Mouse (Mus musculus) hindbrain, embryonic 13.5 days (tissue): Measurements from ENCODE around the gene Olfr57. TPM values are rescaled to one million over a fixed set of nuclear protein-coding genes. Genes with fewer than 3 reads are reported as not detected.
"Not testable (repeated sequence)": the region's sequence is repeated elsewhere in the genome, so short reads cannot be mapped to it uniquely, and the experiment has no call there.

Source experiments
- ATAC-seq: fragments of 200-750 bp; cut with Nextera tagmentation; 2 replicates; pipeline ENCODE4 v1.8.0; 2017; ENCODE audit warnings: moderate TSS enrichment; ENCODE audit not compliant: low FRiP score
- H3K27ac ChIP-seq: fragments of 300-500 bp; sonication (generic); 2 replicates; pipeline ENCODE4 v1.5.1; 2015; ENCODE audit warnings: inconsistent platforms, mild to moderate bottlenecking, moderate library complexity
- H3K27me3 ChIP-seq: fragments of 300-500 bp; sonication (generic); 2 replicates; pipeline ENCODE4 v1.6.1; 2015; ENCODE audit warnings: mild to moderate bottlenecking, inconsistent platforms
- H3K36me3 ChIP-seq: fragments of 300-500 bp; sonication (generic); 2 replicates; pipeline ENCODE4 v1.6.1; 2015; ENCODE audit warnings: mild to moderate bottlenecking, inconsistent platforms
- H3K4me1 ChIP-seq: fragments of 300-500 bp; sonication (generic); replicated peaks from 2 replicates; pipeline ENCODE4 v1.6.1; 2015; ENCODE audit warnings: inconsistent platforms
- H3K4me2 ChIP-seq: fragments of 300-500 bp; sonication (generic); 2 replicates; pipeline ENCODE4 v1.6.1; 2015; ENCODE audit warnings: inconsistent platforms, mild to moderate bottlenecking, moderate library complexity
- H3K4me3 ChIP-seq: fragments of 300-500 bp; sonication (generic); 2 replicates; pipeline ENCODE4 v1.5.1; 2015; ENCODE audit warnings: mild to moderate bottlenecking, inconsistent platforms
- H3K9ac ChIP-seq: fragments of 300-500 bp; sonication (generic); 2 replicates; pipeline ENCODE4 v1.6.1; 2015; ENCODE audit warnings: mild to moderate bottlenecking, inconsistent platforms
- H3K9me3 ChIP-seq: fragments of 300-500 bp; sonication (generic); 2 replicates; pipeline ENCODE4 v1.6.1; 2016; ENCODE audit warnings: inconsistent platforms
- WGBS: fragments of 180-500 bp; shearing (Covaris S2); methylation state at CpG from one replicate; pipeline ENCODE4 v1.1.7; 2015; 5-methylcytosine and 5-hydroxymethylcytosine counted together
- polyA plus RNA-seq: library from polyadenylated mRNA; unstranded; fragments of >200 nt; fragmentation: Nextera tagmentation; extraction: Ambion mirVana; gene quantifications from 2 replicates; pipeline ENCODE4 v1.2.1, GENCODE M21; 2015

Gene Olfr57
- 0.30 and 0.65 TPM in 2 replicates for polyA plus RNA-seq

GRCm38 (mm10) chr10:79028441-79028840, at the start of gene Olfr57:
Olfr57 (plus strand) TSS chr10:79028741.
- Histone ChIP-seq H3K4me2 (no peak within 1 kb of the TSS), H3K27ac (no peak within 1 kb of the TSS), H3K9me3 (0 out of 2 replicates have a peak, but pooled peaks cover 3% of the 10 kb centered on the region), H3K4me1 (no peaks in the 10 kb centered on the region), H3K4me3 (no peak within 1 kb of the TSS), H3K27me3 (no peaks in the 10 kb centered on the region), H3K36me3 (no peaks in the 10 kb centered on the region), H3K9ac (no peak within 1 kb of the TSS)
- no peak for ATAC-seq

- Histone ChIP-seq H3K4me2 (no peak within 1 kb of the TSS), H3K27ac (no peak within 1 kb of the TSS), H3K4me3 (no peak within 1 kb of the TSS), H3K36me3 (no peaks in the 10 kb centered on the region), H3K4me1 (no peaks in the 10 kb centered on the region), H3K9ac (no peak within 1 kb of the TSS), H3K9me3 (no peaks in the 10 kb centered on the region), H3K27me3 (no peaks in the 10 kb centered on the region)
- ATAC-seq, result no peak
Measured at GRCm38 (mm10) chr10:78980750-78981149, 47.8 kb upstream of the Olfr57 start, which contains the start of gene Olfr1352. Olfr1352 (plus strand) TSS chr10:78981050.

GRCm38 (mm10) chr10:79012172-79012571, 16.4 kb upstream of the Olfr57 start, which contains the start of gene Olfr1351:
Olfr1351 (plus strand) TSS chr10:79012472.
- 76% methylated on average over 1 of the region's 1 CpGs for WGBS
- Histone ChIP-seq H3K27me3 (no peaks in the 10 kb centered on the region), H3K4me2 (no peak within 1 kb of the TSS), H3K27ac (no peak within 1 kb of the TSS), H3K4me3 (no peak within 1 kb of the TSS), H3K4me1 (no peaks in the 10 kb centered on the region), H3K9me3 (no peaks in the 10 kb centered on the region), H3K9ac (no peak within 1 kb of the TSS), H3K36me3 (no peaks in the 10 kb centered on the region)
- no peak for ATAC-seq

GRCm38 (mm10) chr10:79042457-79042856, 13.9 kb downstream of the Olfr57 start:
- H3K9me3 ChIP-seq, result peaks cover 36% of the 10 kb centered on the region
- ATAC-seq, H3K36me3 ChIP-seq, H3K27ac ChIP-seq, H3K4me3 ChIP-seq, H3K27me3 ChIP-seq, H3K4me2 ChIP-seq, H3K4me1 ChIP-seq, H3K9ac ChIP-seq: not testable (repeated sequence)
- WGBS, result 84% methylated on average over 2 of the region's 2 CpGs

GRCm38 (mm10) chr10:79057370-79057769, 28.8 kb downstream of the Olfr57 start:
- 95% methylated on average over 3 of the region's 3 CpGs for WGBS
- peaks cover 67% of the 10 kb centered on the region for H3K36me3 ChIP-seq
- H3K4me3 ChIP-seq, H3K4me1 ChIP-seq, H3K27me3 ChIP-seq, H3K4me2 ChIP-seq, H3K9ac ChIP-seq, ATAC-seq, H3K27ac ChIP-seq: not testable (repeated sequence)
- peaks cover 49% of the 10 kb centered on the region for H3K9me3 ChIP-seq

Other genes with a start within 250 kb of the Olfr57 start
- gene Slc1a6, start 248.2 kb upstream of the Olfr57 start, polyA plus RNA-seq, result 8.3 and 9.8 TPM in 2 replicates
- 0.06 TPM in 2 replicates for gene Olfr1356, start 176.6 kb upstream of the Olfr57 start, polyA plus RNA-seq
- not detected in 2 replicates for gene Olfr1355, start 153.2 kb upstream of the Olfr57 start, polyA plus RNA-seq
- not detected in 2 replicates for gene Olfr1354, start 115.6 kb upstream of the Olfr57 start, polyA plus RNA-seq
- gene Olfr8, start 78.1 kb upstream of the Olfr57 start, polyA plus RNA-seq, result not detected in 2 replicates
- not detected in 2 replicates for gene Olfr1353, start 65.4 kb upstream of the Olfr57 start, polyA plus RNA-seq
- gene Olfr1352, start 47.7 kb upstream of the Olfr57 start, polyA plus RNA-seq, result not detected in 2 replicates
- not detected in 2 replicates for gene Olfr1351, start 16.3 kb upstream of the Olfr57 start, polyA plus RNA-seq
- 50.8 and 53.7 TPM in 2 replicates for gene 2610008E11Rik, start 68.9 kb downstream of the Olfr57 start, polyA plus RNA-seq
- not detected in 2 replicates for gene Vmn2r80, start 120.0 kb downstream of the Olfr57 start, polyA plus RNA-seq
- not detected in 2 replicates for gene Vmn2r81, start 219.0 kb downstream of the Olfr57 start, polyA plus RNA-seq